Mouse (Mus musculus): ENCODE data around the gene Defb18. TPM values are rescaled to one million over a fixed set of nuclear protein-coding genes. Genes with fewer than 3 reads are reported as not detected.
"Not testable (repeated sequence)": the region's sequence is repeated elsewhere in the genome, so short reads cannot be mapped to it uniquely, and the experiment has no call there.

Defb18 gene
- polyA plus RNA-seq (2017; shearing (Covaris generic)), result not detected

GRCm38 (mm10) chr1:18237343-18237742, at the start of gene Defb18:
Gene Defb18, minus strand, starts transcription at chr1:18237443.
- no peak for ATAC-seq

GRCm38 (mm10) chr1:18271095-18271494, 33.9 kb upstream of the Defb18 start:
- no peak for ATAC-seq

GRCm38 (mm10) chr1:18268845-18269244, 31.6 kb upstream of the Defb18 start:
- no peak for ATAC-seq

- ATAC-seq, result no peak
Observed at GRCm38 (mm10) chr1:18265038-18265437, 27.8 kb upstream of the Defb18 start, which contains the start of gene Defb41. Gene Defb41, minus strand, starts transcription at chr1:18265138.

GRCm38 (mm10) chr1:18245801-18246580, 8.7 kb upstream of the Defb18 start:
- not testable (repeated sequence) for ATAC-seq

GRCm38 (mm10) chr1:18223385-18223945, 13.8 kb downstream of the Defb18 start:
- no peak for ATAC-seq

- no peak for ATAC-seq
Observed at GRCm38 (mm10) chr1:18191719-18192118, 45.5 kb downstream of the Defb18 start.

GRCm38 (mm10) chr1:18190714-18191712, 46.2 kb downstream of the Defb18 start:
- ATAC-seq, result no peak

Other genes with a start within 250 kb of the Defb18 start
- not detected for gene Crisp4, start 91.5 kb downstream of the Defb18 start, polyA plus RNA-seq (2017; shearing (Covaris generic))
- gene Defb41, start 27.7 kb upstream of the Defb18 start, polyA plus RNA-seq (2017; shearing (Covaris generic)), result not detected